Mouse (Mus musculus) retina, postnatal 7 days (tissue): ENCODE results near the gene Gins3.
"Not testable (repeated sequence)": the region's sequence is repeated elsewhere in the genome, so short reads cannot be mapped to it uniquely, and the experiment has no call there.

Experiments
- DNase-seq: peaks from one replicate; pipeline ENCODE4 v3.0.0-alpha.2; 2012; ENCODE audit warnings: low read depth, low spot score

Gene Gins3

GRCm38 (mm10) chr8:95633262-95634062 lies at the start of gene Gins3:
Gene Gins3, plus strand, starts transcription at chr8:95633453.
- DNase-seq, result peak; percentile 84

- DNase-seq, result no peak
These were observed 45.9 kb upstream of the Gins3 start for GRCm38 (mm10) chr8:95587339-95587738.

- DNase-seq, result no peak
These were observed 44.0 kb upstream of the Gins3 start for GRCm38 (mm10) chr8:95589282-95589681.

GRCm38 (mm10) chr8:95590539-95590938 lies 42.7 kb upstream of the Gins3 start:
- DNase-seq, result no peak

GRCm38 (mm10) chr8:95592131-95592780 lies 41.0 kb upstream of the Gins3 start:
- DNase-seq, result no peak

GRCm38 (mm10) chr8:95593439-95594393 lies 39.5 kb upstream of the Gins3 start:
- DNase-seq, result no peak

GRCm38 (mm10) chr8:95595131-95595530 lies 38.1 kb upstream of the Gins3 start:
- no peak for DNase-seq

GRCm38 (mm10) chr8:95596841-95597241 lies 36.4 kb upstream of the Gins3 start:
- DNase-seq, result no peak

GRCm38 (mm10) chr8:95599861-95600260 lies 33.4 kb upstream of the Gins3 start:
- DNase-seq, result peak; percentile 65

- DNase-seq, result no peak
These were observed 31.9 kb upstream of the Gins3 start for GRCm38 (mm10) chr8:95601306-95601705.

- DNase-seq, result no peak
These were observed 31.1 kb upstream of the Gins3 start for GRCm38 (mm10) chr8:95602168-95602567.

- not testable (repeated sequence) for DNase-seq
These were observed 26.7 kb upstream of the Gins3 start for GRCm38 (mm10) chr8:95606509-95606908.

- DNase-seq, result no peak
These were observed 26.0 kb upstream of the Gins3 start for GRCm38 (mm10) chr8:95607210-95607609.

- DNase-seq, result no peak
These were observed 23.8 kb upstream of the Gins3 start for GRCm38 (mm10) chr8:95609406-95609805.

GRCm38 (mm10) chr8:95610749-95611148 lies 22.5 kb upstream of the Gins3 start:
- DNase-seq, result no peak

GRCm38 (mm10) chr8:95611769-95612168 lies 21.5 kb upstream of the Gins3 start:
- no peak for DNase-seq

GRCm38 (mm10) chr8:95616383-95616782 lies 16.9 kb upstream of the Gins3 start:
- no peak for DNase-seq

- DNase-seq, result no peak
These were observed 13.2 kb upstream of the Gins3 start for GRCm38 (mm10) chr8:95620046-95620445.

- no peak for DNase-seq
These were observed 8.4 kb upstream of the Gins3 start for GRCm38 (mm10) chr8:95624833-95625232.

- no peak for DNase-seq
These were observed 413 bp upstream of the Gins3 start for GRCm38 (mm10) chr8:95632840-95633239.

- no peak for DNase-seq
These were observed 749 bp downstream of the Gins3 start for GRCm38 (mm10) chr8:95634063-95634340.

GRCm38 (mm10) chr8:95644942-95645341 lies 11.7 kb downstream of the Gins3 start:
- no peak for DNase-seq
